Mouse (Mus musculus): ENCODE measurements around the gene Gm30302. TPM values are rescaled to one million over a fixed set of nuclear protein-coding genes. Genes with fewer than 3 reads are reported as not detected.

Gm30302 gene
- total RNA-seq, 2 experiments from 2014 or later = not detected

- ATAC-seq (replicated peaks; ENCODE audit: low FRiP score, poor library complexity, severe bottlenecking) = no peak
These were observed 57.3 kb downstream of the Gm30302 start for GRCm38 (mm10) chr13:49741285-49742040.

DNA sequence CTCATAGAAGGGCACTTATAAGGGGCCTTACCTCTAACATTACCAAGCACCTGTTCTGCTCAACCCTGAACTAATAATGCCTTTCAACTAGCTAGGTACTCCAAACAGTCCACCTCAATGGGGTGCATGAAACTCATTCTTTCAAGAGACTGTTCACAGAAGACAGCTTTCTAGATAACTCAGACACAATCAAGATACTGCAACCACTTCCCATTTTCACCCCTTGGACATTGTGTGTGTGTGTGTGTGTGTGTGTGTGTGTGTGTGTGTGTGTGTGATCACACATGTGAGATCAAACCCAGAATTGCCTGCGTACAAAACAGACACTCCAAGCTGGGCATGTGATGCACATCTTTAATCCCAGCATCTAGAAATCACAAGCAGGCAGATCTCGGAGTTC, 60.8 kb downstream of the Gm30302 start:
- no peak for ATAC-seq (replicated peaks; ENCODE audit: low FRiP score, poor library complexity, severe bottlenecking)

GRCm38 (mm10) chr13:49736430-49736829, 62.4 kb downstream of the Gm30302 start:
- ATAC-seq (replicated peaks; ENCODE audit: low FRiP score, poor library complexity, severe bottlenecking) = no peak

Other genes with a start within 250 kb of the Gm30302 start
- 1.5 TPM in 1 of 2 replicates, not detected in the other for gene Omd, start 216.5 kb downstream of the Gm30302 start, total RNA-seq (2015; ENCODE audit: low replicate concordance)
- 1.4 TPM in 1 of 2 replicates, not detected in the other for gene Omd, start 216.5 kb downstream of the Gm30302 start, total RNA-seq (2017; ENCODE audit: low replicate concordance)
- 5.8 TPM in 1 of 2 replicates, not detected in the other for gene Ogn, start 191.0 kb downstream of the Gm30302 start, total RNA-seq (2015; ENCODE audit: low replicate concordance)
- gene Ogn, start 191.0 kb downstream of the Gm30302 start, total RNA-seq (2017; ENCODE audit: low replicate concordance) = 1.3 TPM in 1 of 2 replicates, not detected in the other
- 16.9 and 23.0 TPM in 2 replicates for gene Cenpp, start 146.2 kb downstream of the Gm30302 start, total RNA-seq (2015; ENCODE audit: low replicate concordance)
- 11.2 and 26.8 TPM in 2 replicates for gene Cenpp, start 146.2 kb downstream of the Gm30302 start, total RNA-seq (2017; ENCODE audit: low replicate concordance)
- gene Nol8, start 145.9 kb downstream of the Gm30302 start, total RNA-seq (2015; ENCODE audit: low replicate concordance) = 10.0 and 13.1 TPM in 2 replicates
- 6.0 and 6.5 TPM in 2 replicates for gene Nol8, start 145.9 kb downstream of the Gm30302 start, total RNA-seq (2017; ENCODE audit: low replicate concordance)
- 25.7 and 28.6 TPM in 2 replicates for gene Iars, start 116.9 kb downstream of the Gm30302 start, total RNA-seq (2015; ENCODE audit: low replicate concordance)
- gene Iars, start 116.9 kb downstream of the Gm30302 start, total RNA-seq (2017; ENCODE audit: low replicate concordance) = 34.0 and 35.7 TPM in 2 replicates